Mouse (Mus musculus) kidney, postnatal 25 days (tissue): ENCODE measurements around the gene Tnfaip8l2.
"Not testable (repeated sequence)": the region's sequence is repeated elsewhere in the genome, so short reads cannot be mapped to it uniquely, and the experiment has no call there.

Experiments
- DNase-seq, 2 experiments: peaks; one replicate each; pipeline ENCODE4 v3.0.0; 2021; ENCODE audit warnings: mixed read lengths in 2 of 2

The Tnfaip8l2 gene

GRCm38 (mm10) chr3:95159987-95160963 is 18.1 kb upstream of the Tnfaip8l2 start, which contains the start of gene Sema6c:
TSS of gene Sema6c (plus strand) at chr3:95160457.
- DNase-seq, result peak; percentile 91 to 95

DNA sequence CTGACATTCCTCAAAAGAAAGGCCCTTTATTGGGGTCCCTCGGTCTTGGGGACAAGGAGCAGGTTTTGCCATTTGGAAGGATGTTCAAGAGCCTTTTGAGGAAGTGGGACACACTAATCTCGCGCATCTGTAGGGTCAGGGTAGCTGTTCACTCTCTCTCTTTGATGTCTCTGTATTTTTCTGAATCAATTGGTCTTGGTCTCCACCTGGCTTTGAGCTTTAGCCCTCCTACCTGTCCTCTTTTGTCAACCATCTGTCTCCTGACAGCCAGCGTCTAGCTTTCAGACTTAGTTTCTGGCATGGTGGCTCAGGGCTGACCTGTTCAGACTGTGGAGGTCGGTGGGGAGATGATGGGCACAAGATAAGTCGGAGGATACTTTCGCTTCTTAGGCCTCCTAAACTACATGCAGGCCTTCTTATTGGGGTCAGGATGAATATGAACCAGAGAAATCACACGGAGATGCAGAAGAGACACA is 17.4 kb upstream of the Tnfaip8l2 start:
- DNase-seq, result no peak

GRCm38 (mm10) chr3:95153874-95154273 is 11.7 kb upstream of the Tnfaip8l2 start:
- peak; percentile 36 to 70 for DNase-seq

- peak in 1 of 2 experiments; percentile 52 for DNase-seq
Observed at GRCm38 (mm10) chr3:95147924-95148323, 5.8 kb upstream of the Tnfaip8l2 start.

GRCm38 (mm10) chr3:95142617-95143011 is 454 bp upstream of the Tnfaip8l2 start:
- DNase-seq, result peak; percentile 90 to 92

DNA sequence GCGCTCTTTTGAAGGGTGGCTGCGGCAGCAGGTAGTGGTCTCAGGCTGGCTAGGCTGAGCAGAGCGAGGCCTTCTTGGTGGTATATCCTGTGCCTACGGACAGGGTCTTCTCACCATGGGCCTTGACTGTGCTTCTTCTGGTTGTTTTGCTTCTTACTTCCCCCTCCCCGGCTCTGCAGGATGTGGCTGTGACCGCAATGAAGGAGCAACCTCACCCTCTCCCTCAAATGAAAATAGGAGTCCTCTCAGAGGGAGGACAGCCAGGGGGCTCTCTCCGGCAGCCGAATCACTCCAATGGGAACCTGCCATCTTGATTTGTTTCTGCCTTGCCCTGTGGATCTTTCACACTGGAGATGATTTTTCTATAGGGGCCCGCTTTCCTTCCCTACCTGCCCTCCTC is 686 bp downstream of the Tnfaip8l2 start:
- no peak for DNase-seq

DNA sequence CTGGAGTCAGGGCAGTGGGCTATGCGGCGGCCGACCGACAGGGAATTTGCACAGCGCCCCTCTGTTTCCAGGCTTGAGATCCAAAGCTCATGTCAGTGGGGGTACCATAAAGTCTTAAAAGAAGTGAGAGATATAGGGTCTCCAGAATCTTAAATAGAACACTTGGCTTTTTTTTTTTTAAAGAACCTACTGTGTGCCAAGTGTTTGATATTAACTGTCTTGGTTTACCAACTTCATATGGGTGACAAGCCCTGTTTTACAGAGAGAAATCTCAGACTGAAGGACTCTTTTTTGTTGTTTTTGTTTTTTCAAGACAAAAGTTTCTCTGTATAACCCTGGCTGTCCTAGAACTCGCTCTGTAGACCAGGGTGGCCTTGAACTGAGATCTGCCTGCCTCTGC is 1.4 kb downstream of the Tnfaip8l2 start:
- no peak for DNase-seq

DNA sequence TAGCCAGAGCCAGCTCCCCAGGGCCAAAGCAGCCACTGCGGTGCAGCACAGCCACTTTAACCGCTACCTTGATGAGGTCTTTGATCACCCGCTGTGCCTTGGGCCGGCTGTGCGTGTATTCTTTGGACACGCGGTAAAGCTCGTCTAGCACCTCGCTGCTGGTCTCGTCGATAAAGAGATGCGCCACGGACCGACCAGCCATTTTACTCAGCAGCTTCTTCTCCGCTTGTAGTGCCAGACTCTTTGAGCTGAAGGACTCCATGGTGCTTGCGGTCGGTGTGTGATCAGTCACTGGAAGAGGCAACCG is 1.9 kb downstream of the Tnfaip8l2 start:
- no peak for DNase-seq

- DNase-seq, result peak; percentile 82 to 92
Observed at GRCm38 (mm10) chr3:95139586-95140288, 2.4 kb downstream of the Tnfaip8l2 start.

DNA sequence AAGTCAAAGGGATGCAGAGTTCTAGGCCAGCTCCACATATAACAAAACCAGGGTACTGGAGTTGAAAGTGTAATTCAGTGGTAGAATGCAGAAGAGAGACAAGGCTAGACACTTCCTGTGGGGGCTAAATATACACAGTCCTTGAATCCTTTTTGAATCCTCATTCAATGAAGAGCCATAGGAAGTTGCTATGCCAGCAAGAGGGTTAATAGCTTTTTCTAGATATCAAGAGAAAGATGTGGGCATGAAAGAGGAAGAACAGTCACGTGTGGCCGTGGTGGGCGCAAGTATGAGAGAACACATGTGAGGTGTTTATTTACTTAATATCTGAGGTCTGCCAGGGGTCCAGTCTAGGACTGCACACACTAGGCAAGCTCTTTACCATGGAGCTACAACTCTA is 5.8 kb downstream of the Tnfaip8l2 start:
- DNase-seq, result no peak

DNA sequence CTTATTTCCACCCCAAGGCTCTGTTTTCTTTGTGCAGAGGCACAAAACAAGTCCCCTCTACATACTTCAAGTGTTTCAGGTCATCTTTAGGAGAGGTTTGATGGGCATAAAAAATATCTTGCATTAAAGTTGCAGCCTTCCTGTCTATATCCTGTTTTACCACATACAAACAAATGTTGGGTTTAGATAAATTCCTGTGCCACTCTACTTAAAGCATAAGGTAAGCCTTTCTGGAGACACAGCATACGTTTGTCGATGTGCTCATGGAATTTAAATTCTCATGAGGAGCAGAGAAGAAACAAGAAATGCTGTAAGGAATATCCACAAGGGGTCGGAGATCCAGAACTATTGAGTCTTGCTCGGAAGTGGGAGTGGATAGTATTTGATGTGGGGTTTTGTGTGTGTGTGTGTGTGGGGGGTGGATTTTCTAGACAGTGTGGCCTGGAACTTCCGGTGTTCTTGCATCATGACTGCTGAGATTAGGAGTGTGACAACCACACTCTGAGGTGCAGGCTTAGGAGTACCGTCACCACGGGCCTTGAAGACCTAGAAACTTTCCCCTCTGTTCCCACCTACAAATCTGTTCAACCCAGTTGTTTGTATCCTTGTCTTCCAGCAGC is 6.6 kb downstream of the Tnfaip8l2 start:
- no peak for DNase-seq

DNA sequence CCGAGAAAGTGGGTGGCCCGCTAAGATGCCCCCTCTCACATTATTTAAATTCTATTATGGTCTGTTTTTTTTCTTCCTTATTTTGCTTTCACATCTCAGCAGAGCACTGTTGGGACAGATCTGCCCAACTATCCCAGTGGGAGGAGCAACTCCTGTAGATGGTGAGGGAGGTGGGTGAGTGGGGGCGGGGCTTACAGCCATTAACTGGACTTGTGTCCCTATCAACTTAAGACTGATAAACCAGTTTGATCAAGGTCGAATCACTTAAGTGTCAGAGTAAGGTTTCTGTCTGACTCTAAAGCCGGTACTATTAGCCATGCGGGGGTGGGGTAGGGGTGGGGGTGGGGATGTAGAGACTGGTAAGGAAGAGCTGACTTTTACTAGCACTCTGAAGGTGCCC is 7.1 kb downstream of the Tnfaip8l2 start:
- DNase-seq, result peak; percentile 86 to 88

DNA sequence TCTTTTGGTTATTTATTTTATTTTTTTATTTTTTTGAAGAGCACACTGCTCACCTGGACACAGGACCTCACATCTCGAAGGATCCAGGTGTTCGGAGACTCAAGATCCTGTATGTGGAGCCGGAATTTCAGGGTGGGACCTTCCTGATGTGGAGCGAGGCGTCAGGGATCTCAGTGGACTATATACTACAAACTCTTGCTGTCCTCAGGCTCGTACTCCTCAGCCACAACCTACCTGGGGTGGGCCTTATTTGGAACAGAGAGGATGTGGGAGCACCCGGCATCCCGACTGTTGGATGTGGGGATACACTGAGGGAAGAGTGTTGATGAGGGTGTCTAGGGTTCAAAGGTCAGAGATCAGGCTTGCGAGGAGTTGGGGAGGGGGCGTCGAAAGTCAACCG is 8.0 kb downstream of the Tnfaip8l2 start:
- not testable (repeated sequence) for DNase-seq

- DNase-seq, result peak; percentile 89 to 96
Observed at GRCm38 (mm10) chr3:95133680-95134101, 8.5 kb downstream of the Tnfaip8l2 start, which contains the start of the genes Scnm1 and Lysmd1. TSS of gene Scnm1 (minus strand) at chr3:95134011. TSS of gene Lysmd1 (plus strand) at chr3:95134088.

DNA sequence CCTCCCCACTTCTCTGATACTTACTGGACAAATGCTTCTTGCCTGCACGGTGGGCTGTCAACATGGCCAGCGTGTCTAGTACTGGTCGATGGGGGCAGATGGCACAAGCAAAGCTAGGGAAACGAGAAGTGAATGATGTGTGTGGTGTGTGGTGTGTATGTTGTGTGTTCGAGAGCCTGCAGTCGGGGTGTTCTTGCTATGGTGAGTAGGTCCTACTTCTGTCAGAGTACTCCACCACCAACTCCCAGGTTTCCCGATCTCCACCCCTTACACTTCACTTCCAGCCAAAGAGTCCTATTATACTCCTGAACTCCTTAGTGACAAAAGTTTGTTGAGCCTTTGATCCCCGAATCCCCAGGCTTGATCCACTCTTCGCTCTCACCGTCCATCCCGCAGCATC is 9.0 kb downstream of the Tnfaip8l2 start:
- DNase-seq, result no peak

GRCm38 (mm10) chr3:95132389-95132788 is 9.8 kb downstream of the Tnfaip8l2 start:
- not testable (repeated sequence) for DNase-seq

- peak; percentile 26 to 70 for DNase-seq
Observed at GRCm38 (mm10) chr3:95130081-95130480, 12.1 kb downstream of the Tnfaip8l2 start.

DNA sequence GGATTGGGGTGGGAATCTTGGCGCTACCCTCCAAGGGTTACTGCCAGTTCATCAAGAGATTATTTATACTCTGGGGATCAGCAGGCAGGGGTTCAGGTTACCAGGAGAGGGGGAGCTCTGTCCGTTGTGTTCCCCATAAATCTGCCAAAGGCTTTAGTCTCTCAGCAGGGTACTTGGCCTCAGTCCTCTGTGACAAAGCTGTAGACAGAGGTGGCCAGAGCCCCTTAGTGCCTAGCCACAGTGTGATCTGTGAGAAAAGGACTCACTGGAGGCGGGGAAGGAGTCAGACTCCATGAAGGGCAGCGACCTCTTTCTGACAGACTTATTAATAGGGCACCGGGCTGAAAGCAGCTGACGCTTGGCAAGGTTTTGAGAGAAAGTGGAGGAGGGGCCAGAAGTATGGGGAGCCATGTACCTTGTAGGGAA is 12.9 kb downstream of the Tnfaip8l2 start:
- DNase-seq, result peak; percentile 76 to 87

GRCm38 (mm10) chr3:95124972-95125371 is 17.2 kb downstream of the Tnfaip8l2 start:
- DNase-seq, result peak; percentile 63 to 68

DNA sequence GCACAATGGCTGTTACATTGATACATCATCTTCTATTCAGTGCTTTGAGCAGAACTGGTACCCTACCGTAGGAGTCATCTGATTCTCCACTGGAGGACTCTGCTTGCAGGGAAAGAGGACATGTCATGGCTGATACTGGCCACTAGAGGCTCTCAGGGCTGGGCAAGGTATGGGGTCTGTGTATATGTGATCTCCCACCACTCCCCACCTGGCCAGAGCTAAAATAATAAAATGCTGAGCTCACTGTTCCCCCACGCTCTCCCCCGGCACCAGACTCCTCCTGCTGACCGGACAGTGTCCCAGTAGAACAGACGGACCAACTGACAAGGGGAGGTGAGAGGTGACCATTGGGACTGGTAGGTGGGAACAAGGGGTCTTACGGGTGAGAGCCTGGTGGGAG is 17.9 kb downstream of the Tnfaip8l2 start, which contains the start of gene Tmod4:
Tmod4 (plus strand) TSS at position 231 of the 400 bp plus-strand sequence.
- DNase-seq, result no peak

DNA sequence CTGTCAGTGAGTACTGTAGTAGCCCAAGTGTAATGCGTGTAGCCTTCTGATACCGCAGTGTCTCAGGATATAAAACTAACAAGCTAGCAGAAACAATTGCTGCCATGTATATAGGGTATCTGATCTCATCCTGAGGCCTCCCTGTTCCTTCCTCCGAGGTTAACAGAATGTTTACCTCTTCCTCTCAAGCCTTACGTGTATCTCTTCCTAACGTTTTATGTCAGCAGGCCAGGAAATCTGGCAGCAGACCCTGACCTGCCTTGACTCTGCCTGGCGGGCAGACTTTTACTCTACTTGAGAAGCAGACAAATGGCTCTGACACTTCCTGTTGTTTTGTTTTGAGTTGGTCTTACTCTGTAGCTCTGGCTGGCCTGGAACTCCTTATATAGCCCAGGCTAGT is 20.6 kb downstream of the Tnfaip8l2 start:
- DNase-seq, result no peak

GRCm38 (mm10) chr3:95117751-95118150 is 24.4 kb downstream of the Tnfaip8l2 start:
- DNase-seq, result no peak

DNA sequence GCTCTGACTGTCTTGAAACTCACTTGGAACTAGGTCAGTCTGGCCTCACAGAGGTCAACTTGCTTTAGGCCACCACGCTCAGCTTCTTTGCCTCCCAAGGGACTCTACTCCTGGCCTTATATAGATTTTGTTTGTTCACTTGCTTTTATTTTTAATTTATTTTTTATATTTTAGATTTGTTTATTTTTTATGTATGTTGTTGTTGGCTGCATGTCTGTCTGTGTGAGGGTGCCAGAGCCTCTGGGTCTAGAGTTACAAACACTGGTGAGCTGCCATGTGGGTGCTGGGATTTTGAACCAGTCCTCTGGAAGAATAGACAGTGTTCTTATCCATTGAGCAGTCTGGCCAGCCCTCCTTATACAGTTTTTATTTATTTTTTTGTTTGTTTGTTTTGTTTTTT is 29.4 kb downstream of the Tnfaip8l2 start:
- no peak for DNase-seq
